ENCODE assay signal across 9 mouse cellular contexts in genomic region chr13:46417594-46417993, GRCm38 (mm10). TPM values are rescaled to one million over a fixed set of nuclear protein-coding genes. Genes with fewer than 3 reads are reported as not detected.
A peak's percentile ranks its signal among the peaks of the same experiment; 100 is the strongest.
DNase-seq lines count a peak whose midpoint lies in the region; ATAC-seq and TF ChIP-seq lines count a peak whose summit lies in the region.
"Had no signal": no experiment of that assay in that cellular context is flagged by ENCODE, and none has a peak within 500 bp of the region (broad histone marks: within the 10 kb centered on the region; RNA-seq: fewer than 3 reads in every experiment).

No protein-coding gene starts in this region.

- DNase-seq in heart, postnatal 10 days: no peak
- DNase-seq in liver, postnatal 0 days: no peak
- DNase-seq in cerebellum, adult 2 months: no peak
- DNase-seq in thymus, adult 18-20 months: no peak
- no peak for DNase-seq in embryo, embryonic 9.5 days (ENCODE audit: extremely low spot score)

- H3K4me2 ChIP-seq in heart, embryonic 14.5 days (ENCODE audit: low read length): peak overlapping the region; percentile 73
- H3K4me2 ChIP-seq in forebrain, embryonic 16.5 days (ENCODE audit: low read length): peak overlapping the region; percentile 98
- 0 out of 2 replicates have a peak overlapping the region, but pooled peaks have one; percentile 81 for H3K4me2 ChIP-seq in liver, postnatal 0 days (ENCODE audit: low read depth, low read length)

- TF ChIP-seq POLR2A in ES-Bruce4 (IDR thresholded peaks at IDR 0.05; ENCODE audit: insufficient read depth, low read length): no peak
- no peak for TF ChIP-seq POLR2A in cerebellum, adult 2 months (IDR thresholded peaks at IDR 0.05; ENCODE audit: borderline replicate concordance, insufficient read depth, low read length)

- no peak for TF ChIP-seq EP300 in ES-Bruce4 (IDR thresholded peaks at IDR 0.05; ENCODE audit: insufficient read depth, low read depth, low read length)
- TF ChIP-seq EP300 in liver, postnatal 0 days (IDR thresholded peaks at IDR 0.05; ENCODE audit: low read depth): no peak

- peaks cover 3% of the 10 kb centered on the region; the same call in 1 of the 2 replicates for H3K27me3 ChIP-seq in heart, embryonic 14.5 days (ENCODE audit: control insufficient read depth, insufficient read depth, low read length)
- H3K27me3 ChIP-seq in ES-Bruce4 (ENCODE audit: control insufficient read depth, insufficient read depth, low read length, poor library complexity, severe bottlenecking): peaks cover 6% of the 10 kb centered on the region
- H3K27me3 ChIP-seq in forebrain, embryonic 16.5 days (replicated peaks; ENCODE audit: control insufficient read depth, insufficient read depth, low read length): no peaks in the 10 kb centered on the region
- H3K27me3 ChIP-seq in liver, postnatal 0 days (ENCODE audit: insufficient read depth, low read length): peaks cover 29% of the 10 kb centered on the region
- H3K27me3 ChIP-seq in cerebellum, adult 2 months (ENCODE audit: control insufficient read depth, insufficient read depth, low read length): no peaks in the 10 kb centered on the region

- 79% methylated on average over 5 of the region's 5 CpGs for WGBS in heart, embryonic 14.5 days
- 79% methylated on average over 5 of the region's 5 CpGs for WGBS in forebrain, embryonic 16.5 days
- WGBS in liver, postnatal 0 days (ENCODE audit: insufficient replicate concordance): 63% methylated on average over 5 of the region's 5 CpGs
- 91% methylated on average over 5 of the region's 5 CpGs for WGBS in cerebellum, adult 2 months

- TF ChIP-seq CTCF in ES-Bruce4 (IDR thresholded peaks at IDR 0.05; ENCODE audit: low read depth, low read length): no peak
- TF ChIP-seq CTCF in liver, postnatal 0 days (IDR thresholded peaks at IDR 0.05; ENCODE audit: low read depth): no peak
- no peak for TF ChIP-seq CTCF in cerebellum, adult 2 months (IDR thresholded peaks at IDR 0.05; ENCODE audit: borderline replicate concordance, insufficient read depth, low read depth, low read length)

- no peak for ATAC-seq in heart, embryonic 14.5 days (ENCODE audit: insufficient number of reproducible peaks, insufficient read depth, low FRiP score, low read depth)
- ATAC-seq in forebrain, embryonic 16.5 days: no peak
- ATAC-seq in liver, postnatal 0 days: no peak

- H3K27ac ChIP-seq in heart, embryonic 14.5 days (replicated peaks in 1 of 2; ENCODE audit: control insufficient read depth in 1 of 2, insufficient read depth in 1 of 2, low read depth in 2 of 2, low read length in 2 of 2): peak overlapping the region; percentile 97 to 99
- H3K27ac ChIP-seq in ES-Bruce4 (ENCODE audit: insufficient read depth, low read length): no peak overlapping the region
- no peak overlapping the region; the same call in 1 of the 2 replicates for H3K27ac ChIP-seq in forebrain, embryonic 16.5 days (ENCODE audit: low read length)
- no peak overlapping the region for H3K27ac ChIP-seq in liver, postnatal 0 days (ENCODE audit: low read depth)
- no peak overlapping the region for H3K27ac ChIP-seq in cerebellum, adult 2 months (ENCODE audit: insufficient read depth, low read length)

- H3K4me3 ChIP-seq in heart, embryonic 14.5 days (ENCODE audit: control insufficient read depth in 1 of 2, insufficient read depth in 1 of 2, low read depth in 1 of 2, low read length in 2 of 2): peak overlapping the region; percentile 62 to 80
- H3K4me3 ChIP-seq in ES-Bruce4 (ENCODE audit: low read depth, low read length): peak overlapping the region; percentile 15; the same call in 1 of the 2 replicates
- peak overlapping the region; percentile 68 for H3K4me3 ChIP-seq in forebrain, embryonic 16.5 days (replicated peaks; ENCODE audit: low read length)
- no peak overlapping the region for H3K4me3 ChIP-seq in liver, postnatal 0 days (ENCODE audit: low read depth, low read length)
- H3K4me3 ChIP-seq in cerebellum, adult 2 months (replicated peaks; ENCODE audit: insufficient read depth, low read depth, low read length): no peak overlapping the region

- intact Hi-C loops in heart, postnatal 10 days (cut with DNase I): loop anchor here (5.0 kb wide), 1 partner anchor 250 kb away; the partner anchor contains the start of gene Fam8a1

- peaks cover 3 to 8% of the 10 kb centered on the region in 2 experiments; a peak in 3 of 4 replicates for H3K4me1 ChIP-seq in heart, embryonic 14.5 days (ENCODE audit: control insufficient read depth in 2 of 2, insufficient read depth in 2 of 2, low read length in 2 of 2)
- H3K4me1 ChIP-seq in ES-Bruce4 (ENCODE audit: control insufficient read depth, insufficient read depth, low read length): no peaks in the 10 kb centered on the region
- peaks cover 12% of the 10 kb centered on the region for H3K4me1 ChIP-seq in forebrain, embryonic 16.5 days (replicated peaks; ENCODE audit: control insufficient read depth, insufficient read depth, low read length)
- H3K4me1 ChIP-seq in liver, postnatal 0 days (ENCODE audit: insufficient read depth): peaks cover 9% of the 10 kb centered on the region
- 0 out of 2 replicates have a peak, but pooled peaks cover 3% of the 10 kb centered on the region for H3K4me1 ChIP-seq in cerebellum, adult 2 months (ENCODE audit: control insufficient read depth, insufficient read depth, low read length)

- H3K36me3 ChIP-seq in heart, embryonic 14.5 days (ENCODE audit: control insufficient read depth, insufficient read depth, low read length): peaks cover 19% of the 10 kb centered on the region; the same call in 1 of the 2 replicates
- no peaks in the 10 kb centered on the region for H3K36me3 ChIP-seq in ES-Bruce4 (ENCODE audit: control insufficient read depth, insufficient read depth, low read length, poor library complexity, severe bottlenecking)
- no peaks in the 10 kb centered on the region; the same call in 1 of the 2 replicates for H3K36me3 ChIP-seq in forebrain, embryonic 16.5 days (ENCODE audit: control insufficient read depth, insufficient read depth)
- no peaks in the 10 kb centered on the region for H3K36me3 ChIP-seq in liver, postnatal 0 days (replicated peaks; ENCODE audit: insufficient read depth, low read length)

- peak overlapping the region; percentile 100 for H3K9ac ChIP-seq in heart, embryonic 14.5 days (ENCODE audit: low read length)
- H3K9ac ChIP-seq in ES-Bruce4 (ENCODE audit: low read depth, poor library complexity, severe bottlenecking): peak overlapping the region; percentile 54; the same call in 1 of the 2 replicates
- H3K9ac ChIP-seq in forebrain, embryonic 16.5 days (replicated peaks; ENCODE audit: low read depth, low read length): peak overlapping the region; percentile 62
- no peak overlapping the region for H3K9ac ChIP-seq in liver, postnatal 0 days (replicated peaks)

- H3K9me3 ChIP-seq in heart, embryonic 14.5 days (ENCODE audit: control insufficient read depth, low read length): no peaks in the 10 kb centered on the region
- H3K9me3 ChIP-seq in ES-Bruce4 (replicated peaks; ENCODE audit: control insufficient read depth, insufficient read depth, low read length, poor library complexity, severe bottlenecking): no peaks in the 10 kb centered on the region
- no peaks in the 10 kb centered on the region for H3K9me3 ChIP-seq in forebrain, embryonic 16.5 days (ENCODE audit: control insufficient read depth, low read length)
- no peaks in the 10 kb centered on the region for H3K9me3 ChIP-seq in liver, postnatal 0 days (ENCODE audit: low read length)

RNA-seq across cellular contexts. Expression of gene Rbm24, which starts 0.6 kb away (rescaled TPM):
- polyA plus RNA-seq in heart, embryonic 14.5 days (2014; fragmentation: Nextera tagmentation; extraction: Ambion mirVana): 138 and 141 TPM in 2 replicates
- 100 to 1,000 TPM; 225 to 282 TPM for total RNA-seq in heart, postnatal 10 days (2021)
- polyA plus RNA-seq in ES-Bruce4 (2011; ENCODE audit: insufficient read depth, insufficient read length, low read depth, missing spikeins): 0.64 and 0.97 TPM in 2 replicates
- polyA plus RNA-seq in forebrain, embryonic 16.5 days (2015; fragmentation: Nextera tagmentation; extraction: Ambion mirVana): 8.2 and 8.4 TPM in 2 replicates
- 0.11 and 0.71 TPM in 2 replicates for polyA plus RNA-seq in liver, postnatal 0 days (2015; fragmentation: Nextera tagmentation; extraction: Ambion mirVana)
- polyA plus RNA-seq in cerebellum, adult 2 months (2012; rRNA removed): 5.0 and 5.2 TPM in 2 replicates
- total RNA-seq: common myeloid progenitor, adult 5-6 weeks had no signal

Comparison
In these comparisons a context has a peak if more than half of its experiments do, and no peak if none do; other contexts are left out.
1. H3K27ac ChIP-seq: peak in heart, embryonic 14.5 days (2 of 2); none in ES-Bruce4 (single experiment), forebrain, embryonic 16.5 days (single experiment), liver, postnatal 0 days (single experiment) and cerebellum, adult 2 months (single experiment).
2. H3K4me3 ChIP-seq: peak in heart, embryonic 14.5 days (2 of 2), ES-Bruce4 (single experiment) and forebrain, embryonic 16.5 days (single experiment); none in liver, postnatal 0 days (single experiment) and cerebellum, adult 2 months (single experiment).
3. RNA of gene Rbm24, which starts 0.6 kb away (polyA plus RNA-seq): 138 to 141 TPM in heart, embryonic 14.5 days; 8.2 to 8.4 TPM in forebrain, embryonic 16.5 days, 5.0 to 5.2 TPM in cerebellum, adult 2 months, 0.64 to 0.97 TPM in ES-Bruce4 and 0.11 to 0.71 TPM in liver, postnatal 0 days; every median in the first group is over 10 times any median in the second.
4. Peak in every context shown above with its lines, with median percentiles within 50 percentile points of each other: H3K4me2 ChIP-seq.